Mouse (Mus musculus) lung, postnatal 0 days (tissue): ENCODE measurements around the gene Rin1.
A peak's percentile ranks its signal among the peaks of the same experiment; 100 is the strongest.

Experiments
- CTCF ChIP-seq: IDR thresholded peaks from 2 replicates; pipeline ENCODE4 v1.5.1; 2016; ENCODE audit warnings: antibody characterized with exemption, mild to moderate bottlenecking
- EP300 ChIP-seq: IDR thresholded peaks from 2 replicates; pipeline ENCODE4 v1.6.1; 2016; ENCODE audit warnings: antibody characterized with exemption, mild to moderate bottlenecking, control low read depth

DNA sequence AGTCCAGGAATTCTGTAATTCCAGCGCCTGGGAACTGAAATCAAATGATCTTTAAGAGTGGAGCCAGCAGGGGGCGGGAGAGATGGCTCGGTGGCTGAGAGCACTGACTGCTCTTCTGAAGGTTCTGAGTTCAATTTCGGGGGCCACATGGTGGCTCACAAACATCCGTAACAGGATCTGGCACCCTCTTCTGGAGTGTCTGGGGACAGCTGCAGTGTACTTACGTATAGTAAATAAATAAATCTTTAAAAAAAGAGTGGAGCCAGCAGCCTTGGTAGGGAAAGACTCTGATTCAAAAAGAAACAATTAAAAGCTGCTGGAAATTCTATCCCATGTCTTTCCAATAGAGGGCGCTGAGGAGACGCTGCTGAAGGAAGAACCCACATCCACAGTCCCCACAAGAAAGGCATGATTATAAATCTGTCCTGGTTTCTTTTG, 35.3 kb upstream of the Rin1 start:
- peak; percentile 63 for TF ChIP-seq CTCF
- TF ChIP-seq EP300 = no peak
